Mouse (Mus musculus) cerebellum, adult 8-10 months (tissue): ENCODE results near the gene Thyn1.

ENCODE experiments used
- DNase-seq: peaks from one replicate; pipeline ENCODE4 v3.0.0; 2022

Gene Thyn1

GRCm38 (mm10) chr9:26999461-27000395, at the start of gene Thyn1, which contains the start of gene Acad8:
Gene Thyn1 (plus strand): TSS chr9:26999710.
Gene Acad8 (minus strand): TSS chr9:26999566.
- DNase-seq: peak; percentile 94

- DNase-seq: no peak
Observed at GRCm38 (mm10) chr9:26977754-26978153, 21.8 kb upstream of the Thyn1 start.

- no peak for DNase-seq
Observed at GRCm38 (mm10) chr9:26978776-26979175, 20.7 kb upstream of the Thyn1 start.

GRCm38 (mm10) chr9:26985090-26985613, 14.4 kb upstream of the Thyn1 start:
- no peak for DNase-seq

- DNase-seq: no peak
Observed at GRCm38 (mm10) chr9:26985668-26986277, 13.7 kb upstream of the Thyn1 start.

GRCm38 (mm10) chr9:26990181-26990580, 9.3 kb upstream of the Thyn1 start:
- DNase-seq: no peak

GRCm38 (mm10) chr9:26993118-26993517, 6.4 kb upstream of the Thyn1 start:
- DNase-seq: no peak

- DNase-seq: no peak
Observed at GRCm38 (mm10) chr9:26993900-26994299, 5.6 kb upstream of the Thyn1 start.

GRCm38 (mm10) chr9:26997062-26997461, 2.4 kb upstream of the Thyn1 start:
- no peak for DNase-seq

GRCm38 (mm10) chr9:26997501-26997900, 2.0 kb upstream of the Thyn1 start:
- no peak for DNase-seq

GRCm38 (mm10) chr9:26998669-26999460, 645 bp upstream of the Thyn1 start:
- no peak for DNase-seq

GRCm38 (mm10) chr9:27005231-27005630, 5.7 kb downstream of the Thyn1 start:
- no peak for DNase-seq

- DNase-seq: no peak
Observed at GRCm38 (mm10) chr9:27005933-27006332, 6.4 kb downstream of the Thyn1 start.

GRCm38 (mm10) chr9:27006866-27007265, 7.4 kb downstream of the Thyn1 start:
- no peak for DNase-seq

GRCm38 (mm10) chr9:27009231-27009630, 9.7 kb downstream of the Thyn1 start:
- DNase-seq: no peak

- DNase-seq: no peak
Observed at GRCm38 (mm10) chr9:27011572-27011971, 12.1 kb downstream of the Thyn1 start.

GRCm38 (mm10) chr9:27018961-27019360, 19.5 kb downstream of the Thyn1 start:
- DNase-seq: no peak

GRCm38 (mm10) chr9:27023681-27024080, 24.2 kb downstream of the Thyn1 start:
- DNase-seq: no peak

- DNase-seq: no peak
Observed at GRCm38 (mm10) chr9:27026708-27027107, 27.2 kb downstream of the Thyn1 start.

- peak; percentile 58 for DNase-seq
Observed at GRCm38 (mm10) chr9:27029022-27029827, 29.7 kb downstream of the Thyn1 start.

- DNase-seq: peak; percentile 95
Observed at GRCm38 (mm10) chr9:27029828-27030762, 30.6 kb downstream of the Thyn1 start, which contains the start of the genes Vps26b and Ncapd3. Gene Vps26b (minus strand): TSS chr9:27030065. Gene Ncapd3 (plus strand): TSS chr9:27030175.
